Mouse (Mus musculus): ENCODE results near the gene Eln. TPM values are rescaled to one million over a fixed set of nuclear protein-coding genes. Genes with fewer than 3 reads are reported as not detected.

Eln gene
- polyA plus RNA-seq, 1 experiment, result 6.2 TPM

GRCm38 (mm10) chr5:134688086-134688717 is 58.9 kb downstream of the Eln start, which contains the start of gene Limk1:
Gene Limk1, minus strand, starts transcription at chr5:134688598.
- under 1% methylated on average over 60 of the region's 69 CpGs for WGBS

GRCm38 (mm10) chr5:134687187-134687586 is 59.9 kb downstream of the Eln start:
- TF ChIP-seq CTCF (IDR thresholded peaks at IDR 0.05; ENCODE audit: control insufficient read depth, insufficient read depth, low read length), result no peak
- Histone ChIP-seq H3K4me3 (replicated peaks; ENCODE audit: control insufficient read depth, low read depth, low read length) (no peak overlapping the region), H3K27ac (ENCODE audit: control insufficient read depth, insufficient read depth, low read depth, low read length, poor library complexity) (no peak overlapping the region), H3K4me1 (ENCODE audit: control insufficient read depth, insufficient read depth, low read length) (no peaks in the 10 kb centered on the region; the same call in 1 of the 2 replicates)
- WGBS, result 88% methylated on average over 1 of the region's 1 CpGs

More at GRCm38 (mm10) chr5:134688086-134688717, 58.9 kb downstream of the Eln start, which contains the start of gene Limk1:
- Histone ChIP-seq H3K4me3 (replicated peaks; ENCODE audit: control insufficient read depth, low read depth, low read length) (peak within 1 kb of the TSS; percentile 50), H3K4me1 (ENCODE audit: control insufficient read depth, insufficient read depth, low read length) (no peaks in the 10 kb centered on the region; the same call in 1 of the 2 replicates), H3K27ac (ENCODE audit: control insufficient read depth, insufficient read depth, low read depth, low read length, poor library complexity) (peak within 1 kb of the TSS; percentile 81)
- no peak for TF ChIP-seq POLR2A (IDR thresholded peaks at IDR 0.05; ENCODE audit: borderline replicate concordance, control insufficient read depth, low read depth, low read length)
- TF ChIP-seq CTCF (IDR thresholded peaks at IDR 0.05; ENCODE audit: control insufficient read depth, insufficient read depth, low read length), result no peak

GRCm38 (mm10) chr5:134686541-134686940 is 60.6 kb downstream of the Eln start:
- H3K4me1 ChIP-seq (ENCODE audit: control insufficient read depth, insufficient read depth, low read length), result no peaks in the 10 kb centered on the region; the same call in 1 of the 2 replicates
- TF ChIP-seq POLR2A (IDR thresholded peaks at IDR 0.05; ENCODE audit: borderline replicate concordance, control insufficient read depth, low read depth, low read length) (no peak), CTCF (IDR thresholded peaks at IDR 0.05; ENCODE audit: control insufficient read depth, insufficient read depth, low read length) (no peak)
- H3K27ac ChIP-seq (ENCODE audit: control insufficient read depth, insufficient read depth, low read depth, low read length, poor library complexity), result no peak overlapping the region
- no peak overlapping the region for H3K4me3 ChIP-seq (replicated peaks; ENCODE audit: control insufficient read depth, low read depth, low read length)
- 87% methylated on average over 6 of the region's 6 CpGs for WGBS

- no peak for TF ChIP-seq POLR2A (IDR thresholded peaks at IDR 0.05; ENCODE audit: borderline replicate concordance, control insufficient read depth, low read depth, low read length)
- no peak for TF ChIP-seq CTCF (IDR thresholded peaks at IDR 0.05; ENCODE audit: control insufficient read depth, insufficient read depth, low read length)
- Histone ChIP-seq H3K4me1 (ENCODE audit: control insufficient read depth, insufficient read depth, low read length) (no peaks in the 10 kb centered on the region; the same call in 1 of the 2 replicates), H3K4me3 (replicated peaks; ENCODE audit: control insufficient read depth, low read depth, low read length) (no peak overlapping the region), H3K27ac (ENCODE audit: control insufficient read depth, insufficient read depth, low read depth, low read length, poor library complexity) (no peak overlapping the region)
- WGBS, result 73% methylated on average over 2 of the region's 2 CpGs
Measured at GRCm38 (mm10) chr5:134684398-134684797, 62.7 kb downstream of the Eln start.

GRCm38 (mm10) chr5:134683813-134684212 is 63.3 kb downstream of the Eln start:
- TF ChIP-seq CTCF (IDR thresholded peaks at IDR 0.05; ENCODE audit: control insufficient read depth, insufficient read depth, low read length) (no peak), POLR2A (IDR thresholded peaks at IDR 0.05; ENCODE audit: borderline replicate concordance, control insufficient read depth, low read depth, low read length) (no peak)
- H3K4me1 ChIP-seq (ENCODE audit: control insufficient read depth, insufficient read depth, low read length), result no peaks in the 10 kb centered on the region; the same call in 1 of the 2 replicates
- 44% methylated on average over 2 of the region's 2 CpGs for WGBS
- H3K27ac ChIP-seq (ENCODE audit: control insufficient read depth, insufficient read depth, low read depth, low read length, poor library complexity), result no peak overlapping the region
- H3K4me3 ChIP-seq (replicated peaks; ENCODE audit: control insufficient read depth, low read depth, low read length), result no peak overlapping the region

GRCm38 (mm10) chr5:134680238-134680637 is 66.9 kb downstream of the Eln start:
- no peak overlapping the region for H3K4me3 ChIP-seq (replicated peaks; ENCODE audit: control insufficient read depth, low read depth, low read length)
- no peak overlapping the region for H3K27ac ChIP-seq (ENCODE audit: control insufficient read depth, insufficient read depth, low read depth, low read length, poor library complexity)
- WGBS, result 85% methylated on average over 12 of the region's 12 CpGs
- H3K4me1 ChIP-seq (ENCODE audit: control insufficient read depth, insufficient read depth, low read length), result peaks cover 5% of the 10 kb centered on the region
- TF ChIP-seq POLR2A (IDR thresholded peaks at IDR 0.05; ENCODE audit: borderline replicate concordance, control insufficient read depth, low read depth, low read length), result no peak
- TF ChIP-seq CTCF (IDR thresholded peaks at IDR 0.05; ENCODE audit: control insufficient read depth, insufficient read depth, low read length), result no peak

GRCm38 (mm10) chr5:134678827-134679546 is 68.1 kb downstream of the Eln start:
- 69% methylated on average over 8 of the region's 8 CpGs for WGBS
- TF ChIP-seq POLR2A (IDR thresholded peaks at IDR 0.05; ENCODE audit: borderline replicate concordance, control insufficient read depth, low read depth, low read length) (no peak), CTCF (IDR thresholded peaks at IDR 0.05; ENCODE audit: control insufficient read depth, insufficient read depth, low read length) (no peak)
- Histone ChIP-seq H3K4me3 (replicated peaks; ENCODE audit: control insufficient read depth, low read depth, low read length) (no peak overlapping the region), H3K27ac (ENCODE audit: control insufficient read depth, insufficient read depth, low read depth, low read length, poor library complexity) (no peak overlapping the region), H3K4me1 (ENCODE audit: control insufficient read depth, insufficient read depth, low read length) (peaks cover 5% of the 10 kb centered on the region)

- Histone ChIP-seq H3K27ac (ENCODE audit: control insufficient read depth, insufficient read depth, low read depth, low read length, poor library complexity) (peak overlapping the region; percentile 31; the same call in 1 of the 2 replicates), H3K4me3 (replicated peaks; ENCODE audit: control insufficient read depth, low read depth, low read length) (peak overlapping the region; percentile 46), H3K4me1 (ENCODE audit: control insufficient read depth, insufficient read depth, low read length) (peaks cover 5% of the 10 kb centered on the region)
- peak; percentile 38; the same call in 1 of the 2 replicates for TF ChIP-seq POLR2A (IDR thresholded peaks at IDR 0.05; ENCODE audit: borderline replicate concordance, control insufficient read depth, low read depth, low read length)
- no peak for TF ChIP-seq CTCF (IDR thresholded peaks at IDR 0.05; ENCODE audit: control insufficient read depth, insufficient read depth, low read length)
- 22% methylated on average over 3 of the region's 3 CpGs for WGBS
Measured at GRCm38 (mm10) chr5:134678031-134678430, 69.1 kb downstream of the Eln start.
